Mouse (Mus musculus) megakaryocyte-erythroid progenitor cell, adult 5-6 weeks (primary cell): ENCODE data around the gene Coa7. TPM values are rescaled to one million over a fixed set of nuclear protein-coding genes. Genes with fewer than 3 reads are reported as not detected.

Source experiments
- ATAC-seq: replicated peaks from 2 replicates; pipeline ENCODE4 v1.8.0; 2016; ENCODE audit warnings: mild to moderate bottlenecking, inconsistent platforms; ENCODE audit not compliant: severe bottlenecking, poor library complexity, low FRiP score, low TSS enrichment
- total RNA-seq, 2 experiments: library from RNA; stranded (forward) in 1 of 2; stranded (reverse) in 1 of 2; fragments of 200-1000, 215-1000 nt in 1 of 2; fragments of >200 nt in 1 of 2; fragmentation: Nextera tagmentation in 1 of 2; gene quantifications; 2 replicates each; pipeline ENCODE4 v1.2.3; 2014 to 2017

The Coa7 gene
- total RNA-seq, 2 experiments from 2014 or later: 5.9 to 27.1 TPM

DNA sequence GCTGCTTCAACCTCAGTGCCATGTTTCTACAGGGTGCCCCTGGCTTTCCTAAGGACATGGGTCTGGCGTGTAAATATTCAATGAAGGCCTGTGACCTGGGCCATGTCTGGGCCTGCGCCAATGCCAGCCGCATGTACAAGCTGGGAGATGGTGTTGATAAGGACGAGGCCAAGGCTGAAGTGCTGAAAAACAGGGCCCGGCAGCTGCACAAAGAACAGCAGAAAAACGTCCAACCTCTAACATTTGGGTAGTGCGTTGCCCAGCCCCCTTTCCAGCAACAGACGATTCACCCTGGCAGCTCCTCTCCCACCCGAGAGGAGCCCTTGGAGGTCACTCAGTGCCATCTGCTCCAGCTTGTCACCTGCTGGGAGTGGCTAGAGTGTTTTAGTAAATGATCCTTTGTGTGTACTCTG, 10.4 kb downstream of the Coa7 start:
- peak; percentile 54 for ATAC-seq

DNA sequence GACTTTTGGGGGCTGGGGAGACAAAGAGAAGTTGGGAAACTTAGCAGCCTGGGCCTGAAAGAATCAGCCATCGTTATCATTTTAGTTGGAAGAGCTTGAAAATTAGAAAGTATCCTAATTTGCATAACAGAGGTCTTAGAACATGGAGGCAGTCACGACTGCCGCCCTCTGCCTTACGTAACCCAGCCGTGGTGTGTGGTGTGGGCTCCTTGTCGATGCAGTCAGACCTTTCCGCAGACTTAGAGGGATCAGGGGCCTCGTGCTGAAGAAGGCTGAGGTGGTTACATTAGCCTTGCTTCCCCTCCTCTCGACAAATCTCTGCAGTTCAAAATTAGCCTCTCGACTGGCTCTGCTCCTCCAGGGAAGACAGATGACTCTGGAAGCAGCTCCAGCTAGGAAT, 10.9 kb downstream of the Coa7 start:
- no peak for ATAC-seq

DNA sequence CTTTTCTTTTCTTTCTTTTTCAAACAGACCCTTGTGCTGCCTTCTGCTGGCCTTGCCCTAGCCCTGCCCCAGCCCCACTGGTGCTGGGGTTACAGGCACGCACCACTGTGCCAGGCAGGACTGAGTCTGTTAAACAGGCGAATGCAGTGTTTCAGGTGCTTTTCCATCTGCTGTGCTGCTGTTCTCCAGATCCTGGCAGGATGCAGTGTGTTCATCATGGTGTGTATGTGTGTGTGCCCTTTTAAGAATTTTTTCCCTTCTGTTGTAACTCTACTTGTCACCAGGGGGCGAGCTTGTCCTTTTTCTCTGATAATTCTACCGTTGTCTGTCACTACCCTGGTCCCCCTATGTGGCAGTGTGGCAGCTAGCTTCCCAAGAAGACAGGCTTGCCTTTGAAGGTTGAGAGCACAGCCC, 11.3 kb downstream of the Coa7 start:
- peak; percentile 65 for ATAC-seq

DNA sequence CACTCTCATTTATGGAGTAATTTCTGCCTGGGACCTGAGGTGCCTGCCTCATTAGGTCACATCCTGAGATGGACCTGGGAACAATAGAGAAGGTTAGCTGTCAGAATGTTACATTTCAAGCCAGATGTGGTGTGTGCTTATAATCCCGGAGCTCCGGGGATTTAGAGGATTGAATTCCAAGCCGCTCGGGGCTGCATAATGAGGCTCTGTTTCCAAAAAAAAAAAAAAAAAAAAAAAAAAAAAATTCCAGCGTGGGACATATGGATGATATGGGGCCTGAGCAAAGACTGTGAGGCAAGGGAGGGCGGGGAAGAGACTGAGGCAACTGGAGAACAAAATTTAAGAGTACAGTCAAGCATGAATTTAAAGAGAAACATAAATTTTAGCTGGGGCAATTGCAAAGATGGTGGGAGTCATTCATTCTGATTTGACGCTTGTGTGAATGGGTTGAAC, 16.7 kb downstream of the Coa7 start:
- ATAC-seq: no peak

DNA sequence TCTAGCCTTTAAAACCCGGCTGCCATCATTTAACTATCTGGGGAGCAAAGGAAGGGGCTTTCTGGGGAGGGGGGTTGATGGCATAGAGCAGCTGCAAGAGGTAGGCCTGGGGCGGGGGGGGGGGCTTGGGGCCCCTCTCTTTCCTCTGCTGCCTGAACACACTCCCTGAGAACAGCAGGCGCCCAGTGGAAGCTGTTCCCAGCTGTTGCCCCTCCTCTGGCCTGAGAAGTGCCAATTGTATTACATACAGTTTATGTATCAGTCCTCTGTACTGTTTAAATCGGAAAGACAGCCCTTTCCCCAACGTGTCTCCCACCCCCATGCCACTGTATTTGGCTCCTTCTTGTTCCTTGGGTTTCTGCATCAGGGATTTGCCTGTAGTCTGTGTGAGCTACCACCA, 17.9 kb downstream of the Coa7 start:
- no peak for ATAC-seq

DNA sequence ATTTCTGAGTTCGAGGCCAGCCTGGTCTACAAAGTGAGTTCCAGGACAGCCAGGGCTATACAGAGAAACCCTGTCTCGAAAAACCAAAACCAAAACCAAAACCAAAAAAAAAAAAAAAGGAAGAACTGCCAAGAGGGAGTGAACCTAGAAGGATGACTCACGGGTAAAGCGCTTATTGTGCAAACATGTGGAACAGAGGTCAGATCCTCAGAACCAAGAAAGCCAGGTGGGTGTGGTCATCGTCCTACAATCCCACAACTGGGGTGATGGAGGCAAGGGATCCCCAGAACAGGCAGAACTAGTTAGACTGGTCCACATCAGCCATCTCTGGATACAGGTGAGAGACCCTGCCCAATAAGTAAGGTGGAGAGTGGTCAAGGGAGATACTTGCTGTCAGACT, 19.2 kb downstream of the Coa7 start:
- ATAC-seq: no peak

DNA sequence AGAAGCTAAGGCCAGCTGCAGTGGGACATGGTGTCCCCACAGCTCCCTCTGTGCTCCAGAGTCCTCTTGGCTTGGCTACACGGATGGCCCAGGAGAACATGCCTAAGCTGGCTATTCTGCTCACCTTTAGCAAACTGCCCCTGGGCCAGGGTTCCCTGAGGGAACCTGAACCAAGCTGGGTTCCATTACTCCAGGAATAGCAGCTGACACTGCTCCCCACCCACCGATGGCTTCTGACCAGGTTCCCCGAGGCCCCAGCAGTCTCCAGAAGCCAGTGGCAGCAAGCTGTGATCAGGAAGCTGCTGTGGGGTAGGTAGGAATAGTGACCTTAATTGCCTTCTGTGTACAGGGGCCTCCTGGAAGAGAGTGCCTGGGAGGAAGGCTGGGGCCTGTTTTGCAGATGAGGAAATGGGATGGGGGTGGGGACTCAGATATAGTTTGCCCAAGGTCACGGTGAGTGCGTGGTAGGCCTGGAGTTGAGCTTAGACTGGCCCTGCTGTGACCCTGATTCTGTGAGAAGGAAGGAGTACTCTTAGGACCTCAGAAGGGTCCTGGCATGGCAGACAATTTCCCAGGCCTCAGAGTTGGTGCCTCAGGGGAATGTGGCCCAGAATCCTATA, 20.4 kb downstream of the Coa7 start:
- ATAC-seq: no peak

DNA sequence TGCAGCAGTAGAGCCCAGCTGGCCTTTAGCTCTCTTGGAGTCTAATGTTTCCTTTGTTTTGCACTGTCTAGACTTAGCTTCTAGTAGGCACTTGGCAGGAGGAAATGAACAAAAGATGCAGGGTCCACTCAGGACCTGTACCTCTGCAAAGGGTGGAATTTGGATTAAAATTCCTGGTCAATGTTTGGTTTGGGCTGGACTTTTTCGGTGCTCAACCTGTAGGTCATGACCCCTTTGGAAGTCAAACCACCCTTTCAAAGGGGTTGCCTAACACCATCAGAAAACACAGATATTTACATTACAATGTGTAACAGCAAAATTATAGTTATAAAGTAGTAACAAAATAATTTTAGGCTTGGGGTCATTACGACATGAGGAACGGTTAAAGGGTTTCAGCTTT, 21.1 kb downstream of the Coa7 start:
- no peak for ATAC-seq

DNA sequence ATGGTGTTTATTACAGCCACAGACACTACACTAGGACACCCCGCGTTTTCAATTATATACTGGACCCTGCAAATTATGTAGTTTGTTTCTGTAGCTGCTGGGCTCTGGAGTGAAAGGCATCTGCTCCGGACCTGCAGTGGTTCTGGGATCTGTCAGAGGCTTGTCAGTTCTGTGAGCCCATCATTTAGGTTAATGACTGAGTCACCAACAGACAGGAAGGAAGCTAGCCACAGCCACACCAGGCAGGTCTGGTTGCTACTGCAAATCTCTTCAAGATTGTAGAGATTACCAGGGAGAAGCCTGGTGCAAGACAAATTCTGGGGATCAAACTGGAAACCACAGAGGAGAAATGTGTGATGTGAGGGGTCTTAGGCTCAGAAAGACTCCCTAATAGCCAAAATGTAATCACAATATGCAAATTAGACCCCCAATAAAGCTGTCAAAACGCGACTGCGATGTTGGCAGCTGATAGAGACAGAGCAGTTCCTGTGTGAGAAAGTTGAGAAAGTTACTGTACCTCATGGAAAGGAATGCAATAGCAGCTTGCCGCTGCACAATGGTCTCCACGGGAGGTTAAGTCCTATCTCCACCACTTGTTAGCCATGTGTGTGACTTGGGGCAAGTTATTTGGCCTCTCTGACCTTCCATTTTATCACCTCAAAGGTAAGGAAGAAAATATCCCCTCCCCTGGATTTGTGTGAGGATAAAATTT, 22.1 kb downstream of the Coa7 start:
- ATAC-seq: no peak; the same call in 1 of the 2 replicates

DNA sequence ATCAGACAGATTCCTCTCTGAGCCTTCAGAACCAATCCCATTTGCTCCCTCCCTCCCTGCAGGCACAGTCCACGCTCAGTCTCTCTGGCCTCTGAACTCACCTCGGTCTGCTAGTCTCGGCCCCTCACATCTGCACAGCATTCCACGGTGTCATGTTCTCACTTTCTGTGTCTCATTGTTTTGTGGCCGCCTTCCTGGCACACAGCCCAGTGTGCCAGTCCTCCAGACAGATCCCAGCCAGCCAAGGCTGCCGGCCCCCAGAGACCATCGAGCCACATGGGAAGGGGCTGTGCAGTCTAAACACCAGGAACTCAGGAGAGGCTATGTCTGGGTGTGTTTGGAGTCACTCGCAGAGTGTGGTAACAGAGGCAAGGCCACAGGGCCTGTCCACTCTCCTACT, 22.9 kb downstream of the Coa7 start:
- 0 out of 2 replicates have a peak, but pooled peaks have one; percentile 34 for ATAC-seq

DNA sequence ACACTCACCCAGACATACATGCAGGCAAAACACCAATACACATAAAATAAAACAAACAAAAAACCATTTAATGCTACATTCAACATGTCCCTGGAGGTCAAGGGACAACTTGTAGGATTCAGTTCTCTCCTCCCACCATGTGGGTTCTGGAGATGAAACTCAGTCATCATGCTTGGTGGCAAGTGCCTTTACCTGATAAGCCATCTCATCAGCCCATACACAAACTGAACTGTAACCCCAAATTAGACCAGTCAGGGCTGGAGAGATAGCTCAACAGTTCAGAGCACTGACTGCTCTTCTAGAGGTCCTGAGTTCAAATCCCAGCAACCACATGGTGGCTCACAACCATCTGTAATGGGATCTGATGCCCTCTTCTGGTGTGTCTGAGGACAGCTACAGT, 25.7 kb downstream of the Coa7 start:
- peak; percentile 74 for ATAC-seq

DNA sequence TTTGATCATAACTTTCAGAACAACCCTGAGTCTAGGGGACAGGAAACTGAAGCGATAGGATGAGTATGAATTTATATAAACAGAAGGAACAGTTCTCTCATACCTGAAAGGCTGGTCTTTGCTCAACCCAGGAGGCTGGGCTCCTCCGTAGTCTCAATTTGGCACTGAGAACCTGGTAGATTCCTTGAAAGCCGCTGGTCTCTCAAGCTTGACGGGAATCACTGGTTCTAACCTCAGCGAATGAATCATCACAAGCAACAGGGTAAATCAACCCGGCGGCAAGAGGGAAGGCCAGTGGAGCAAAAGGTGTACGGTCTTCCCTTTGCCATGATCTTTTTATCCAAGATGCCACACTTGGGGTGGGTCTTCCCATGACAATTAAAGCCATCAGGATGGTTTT, 29.5 kb downstream of the Coa7 start:
- ATAC-seq: no peak

DNA sequence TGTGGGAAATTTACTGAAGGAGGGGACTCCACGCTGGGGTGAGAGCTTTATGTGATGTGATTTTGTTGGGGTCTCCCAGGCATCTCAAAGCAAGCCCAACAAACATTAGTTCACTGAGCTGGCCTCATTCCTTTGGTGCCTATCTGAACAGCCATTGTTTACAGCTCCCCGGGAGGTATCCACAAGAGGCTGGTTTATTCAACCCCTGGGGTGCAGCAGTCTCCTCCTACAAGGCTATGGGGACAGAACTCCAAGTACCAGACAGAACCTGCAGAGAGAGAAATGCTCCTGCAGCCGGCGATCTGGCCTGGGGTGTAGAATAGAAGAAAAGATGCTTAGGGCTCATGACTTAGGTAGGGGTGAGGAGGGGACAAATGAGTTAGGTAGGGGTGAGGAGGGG, 30.6 kb downstream of the Coa7 start:
- ATAC-seq: no peak

DNA sequence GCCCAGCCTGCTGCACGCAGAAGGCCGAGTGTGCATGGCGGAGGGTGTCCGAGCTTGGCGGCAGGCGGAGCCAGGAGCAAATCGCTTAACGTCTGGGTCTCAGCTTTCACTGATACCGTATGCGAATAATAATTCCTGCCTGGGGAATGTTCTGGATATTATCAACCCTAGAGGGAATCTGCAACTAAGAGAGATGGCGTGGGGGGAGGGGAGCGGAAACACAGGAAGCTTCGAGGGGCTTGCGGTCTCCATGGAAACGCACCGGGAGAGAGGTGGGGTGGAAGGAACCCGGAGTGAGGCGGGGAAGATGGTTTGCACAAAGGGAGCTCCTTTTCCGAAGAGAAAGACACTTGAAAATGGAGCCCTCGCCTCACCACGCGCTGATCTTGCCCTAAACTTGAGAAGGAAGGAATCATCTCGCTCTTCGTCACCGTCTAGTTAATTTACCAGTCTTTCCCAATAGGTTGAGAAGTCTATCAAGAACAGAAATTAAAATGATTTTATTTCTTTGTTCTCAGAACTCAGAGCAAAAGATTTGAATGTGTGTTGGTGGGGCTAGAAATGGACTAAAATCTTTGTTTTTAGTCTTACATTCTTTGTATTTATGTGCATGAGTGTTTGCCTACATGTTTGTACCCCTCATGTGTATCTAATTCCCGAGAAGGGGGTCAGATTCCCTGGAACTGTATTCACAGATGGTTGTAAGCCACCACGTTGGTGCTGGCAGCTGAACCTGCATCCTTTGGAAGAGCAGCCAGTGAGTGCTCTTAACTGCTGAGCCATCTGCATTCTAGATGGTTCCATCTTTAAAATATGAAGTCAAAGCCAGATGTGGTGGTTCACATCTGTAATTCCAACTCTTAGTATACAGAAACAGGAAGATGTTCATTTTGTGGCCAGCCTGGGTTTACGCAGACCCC, 32.5 kb downstream of the Coa7 start:
- peak; percentile 48; the same call in 1 of the 2 replicates for ATAC-seq

DNA sequence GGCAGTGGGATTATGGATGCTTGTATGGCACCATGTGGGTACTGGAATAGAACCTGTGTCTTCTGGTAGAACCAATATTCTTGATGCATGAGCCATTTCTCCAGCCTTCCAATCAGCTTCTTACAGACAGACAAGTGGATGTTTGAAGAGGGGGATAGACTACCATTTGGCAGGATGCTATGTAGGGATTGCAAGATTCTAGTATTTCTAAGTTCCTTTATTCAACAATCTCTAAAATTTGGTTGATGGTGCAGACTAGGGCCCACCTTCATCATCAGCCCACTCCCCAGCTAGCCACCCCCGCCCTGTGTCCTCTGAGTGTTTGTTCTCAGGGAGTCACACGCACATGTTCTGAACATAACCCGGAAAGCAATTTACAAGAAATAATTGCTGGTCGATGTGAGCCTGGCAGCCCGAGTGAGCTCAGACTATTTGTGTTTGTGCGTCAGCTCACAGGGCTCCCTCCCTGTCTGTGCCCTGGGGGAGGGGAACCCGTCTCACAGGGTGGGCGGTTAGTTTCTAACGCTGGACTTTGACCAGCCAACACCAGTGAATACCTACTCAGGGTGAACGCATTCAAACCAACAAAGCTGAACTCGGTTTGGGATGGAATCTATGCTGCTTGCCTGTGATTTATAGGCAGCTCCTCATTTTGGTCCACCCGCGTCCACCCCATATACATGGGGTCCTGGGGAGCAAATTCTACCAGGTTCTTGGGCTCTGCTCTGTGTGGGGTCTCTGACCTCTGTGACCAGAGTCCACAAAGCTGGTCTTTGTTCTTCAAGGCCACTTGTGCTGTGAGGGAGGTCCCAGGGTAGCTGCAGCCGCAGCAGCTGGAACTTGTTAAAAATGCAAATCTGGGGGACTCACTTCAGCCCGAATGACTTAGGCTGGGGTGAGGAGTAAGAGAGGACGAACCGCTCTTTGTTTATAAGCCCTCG, 34.7 kb downstream of the Coa7 start:
- ATAC-seq: no peak

DNA sequence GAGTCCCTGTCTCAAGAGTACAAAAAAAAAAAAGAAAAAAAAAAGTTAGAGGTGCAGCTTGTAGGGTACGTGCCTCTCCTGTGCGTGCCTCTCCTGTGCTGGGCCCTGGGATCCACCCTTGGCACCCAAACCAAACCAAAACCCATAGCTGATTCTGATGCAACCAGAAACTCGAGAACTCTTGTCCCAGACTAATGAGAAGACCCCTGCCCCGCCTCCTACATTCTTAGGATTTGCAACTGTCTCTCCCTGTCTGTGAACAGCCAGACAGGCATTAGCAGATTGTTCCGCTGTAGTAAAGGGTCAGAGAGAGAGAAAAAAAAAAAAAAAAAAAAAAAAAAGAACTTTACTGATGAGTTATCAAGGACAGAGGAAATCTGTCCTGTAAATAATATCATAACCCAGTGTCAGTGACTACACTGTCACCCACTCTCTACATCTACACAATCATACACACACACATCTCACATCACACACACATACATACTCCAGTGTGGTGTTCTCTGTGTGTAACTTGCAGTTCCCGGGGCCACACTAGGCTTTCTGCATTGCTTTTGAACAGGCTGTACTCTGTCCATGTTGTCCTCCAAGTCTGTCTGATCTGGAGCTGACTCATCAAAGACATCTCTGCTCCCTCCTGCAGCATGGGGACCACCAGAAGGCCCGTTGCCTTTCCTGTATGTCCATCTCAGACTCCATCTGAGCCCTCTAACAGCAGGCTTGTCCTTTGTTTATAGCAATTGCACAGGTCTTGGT, 35.6 kb downstream of the Coa7 start:
- no peak for ATAC-seq

DNA sequence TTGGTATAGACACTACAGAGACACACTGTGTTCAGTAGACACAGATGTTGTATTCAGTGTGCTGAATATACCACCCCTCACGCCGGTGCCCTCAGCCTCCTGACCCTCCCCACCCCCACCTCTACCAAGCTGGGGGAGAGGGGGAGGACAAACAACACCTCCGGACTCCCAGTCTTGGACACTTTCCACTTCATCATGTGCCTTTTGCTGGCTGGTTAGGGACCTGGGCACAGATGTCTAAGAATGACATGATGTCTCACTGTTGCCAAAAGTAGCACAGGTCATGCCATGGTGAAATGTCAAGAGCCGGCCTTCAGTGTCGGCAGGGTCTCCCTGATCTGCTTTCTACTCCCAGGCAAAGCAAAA, 36.2 kb downstream of the Coa7 start:
- no peak for ATAC-seq

DNA sequence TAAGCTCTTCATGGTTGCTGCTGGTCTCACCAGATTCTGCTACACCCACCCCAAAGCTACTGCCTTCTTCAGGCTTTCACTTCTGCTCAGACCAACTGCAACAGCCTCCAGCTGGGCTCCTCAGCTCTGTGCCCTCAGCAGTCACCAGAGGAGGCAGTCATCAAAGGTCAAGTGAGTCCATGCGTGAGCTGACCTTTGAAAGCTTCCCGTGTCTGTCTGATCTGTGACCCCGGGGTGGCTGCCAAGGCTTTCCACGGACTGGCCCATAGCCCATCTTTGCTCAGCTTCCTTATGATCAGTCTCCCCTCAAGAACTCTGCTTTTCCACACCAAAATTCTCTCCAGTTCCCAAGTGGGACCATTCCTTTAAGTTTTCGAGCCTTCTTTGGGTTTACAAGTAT, 41.3 kb downstream of the Coa7 start:
- ATAC-seq: no peak

DNA sequence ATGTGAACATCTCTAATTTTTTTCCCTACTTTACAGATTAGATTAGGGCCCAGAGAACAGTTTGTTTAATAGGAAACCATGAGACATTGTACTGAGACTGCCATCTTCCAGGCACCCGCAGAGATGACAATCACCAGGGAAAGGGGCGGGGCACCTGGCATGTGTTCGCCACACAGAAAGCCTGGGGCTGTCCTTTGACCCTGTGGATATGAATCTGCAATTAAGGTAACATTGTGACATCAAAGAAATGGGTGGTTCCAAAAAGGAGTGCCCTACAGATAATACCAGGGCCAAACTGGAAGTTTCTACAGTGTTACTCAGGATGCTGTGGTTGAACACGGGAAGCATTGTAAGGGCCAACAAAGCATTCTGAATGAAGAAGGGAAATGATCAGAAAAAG, 42.5 kb downstream of the Coa7 start:
- ATAC-seq: no peak
